Mouse (Mus musculus) myocyte (in vitro differentiated cells): ENCODE measurements around the gene Nup107. TPM values are rescaled to one million over a fixed set of nuclear protein-coding genes. Genes with fewer than 3 reads are reported as not detected.

Source experiments
- H3K27me3 ChIP-seq: one replicate; pipeline ENCODE4 v1.6.1; 2011; ENCODE audit not compliant: control insufficient read depth, insufficient read depth, insufficient read length
- H3K36me3 ChIP-seq: one replicate; pipeline ENCODE4 v1.6.1; 2011; ENCODE audit not compliant: control insufficient read depth, insufficient read depth
- H3K4me2 ChIP-seq: one replicate; pipeline ENCODE4 v1.6.1; 2011; ENCODE audit warnings: low read depth, control low read depth
- H3K4me3 ChIP-seq: one replicate; pipeline ENCODE4 v1.5.1; 2011; ENCODE audit warnings: mild to moderate bottlenecking, control low read depth, moderate library complexity
- H3K79me2 ChIP-seq: one replicate; pipeline ENCODE4 v1.6.1; 2011; ENCODE audit not compliant: control insufficient read depth, insufficient read depth
- H3ac ChIP-seq: one replicate; pipeline ENCODE4 v1.6.1; 2011; ENCODE audit not compliant: control insufficient read depth, insufficient read length
- CEBPB ChIP-seq: IDR thresholded peaks from 2 replicates; pipeline ENCODE4 v1.6.1; 2011; ENCODE audit warnings: mild to moderate bottlenecking, moderate library complexity; ENCODE audit not compliant: poor library complexity, insufficient read depth, severe bottlenecking
- E2F4 ChIP-seq: IDR thresholded peaks from one replicate; pipeline ENCODE4 v1.6.1; 2011; ENCODE audit warnings: mild to moderate bottlenecking, control low read depth, moderate library complexity; ENCODE audit not compliant: insufficient read depth
- MAX ChIP-seq: IDR thresholded peaks from one replicate; pipeline ENCODE4 v1.6.1; 2011; ENCODE audit warnings: low read depth, mild to moderate bottlenecking, control low read depth
- MYOD1 ChIP-seq, 3 experiments: IDR thresholded peaks; one replicate each; pipeline ENCODE4 v1.6.1; 2011; ENCODE audit warnings: control low read depth in 2 of 3, low read depth in 2 of 3, mild to moderate bottlenecking in 2 of 3, moderate library complexity in 1 of 3; ENCODE audit not compliant: insufficient read length in 2 of 3, control insufficient read depth in 1 of 3
- MYOG ChIP-seq, 3 experiments: IDR thresholded peaks; one replicate each; pipeline ENCODE4 v1.6.1; 2011; ENCODE audit warnings: control low read depth in 2 of 3, low read depth in 2 of 3, mild to moderate bottlenecking in 2 of 3; ENCODE audit not compliant: insufficient read length in 2 of 3, control insufficient read depth in 1 of 3, insufficient read depth in 1 of 3
- POLR2A ChIP-seq: IDR thresholded peaks from one replicate; pipeline ENCODE4 v1.6.1; 2011; ENCODE audit warnings: low read depth, mild to moderate bottlenecking, control low read depth, moderate library complexity; ENCODE audit not compliant: insufficient read length
- POLR2AphosphoS2 ChIP-seq: IDR thresholded peaks from one replicate; pipeline ENCODE4 v1.6.1; 2011; ENCODE audit warnings: low read depth, control low read depth; ENCODE audit not compliant: insufficient read length
- REST ChIP-seq: IDR thresholded peaks from one replicate; pipeline ENCODE4 v1.6.1; 2011; ENCODE audit warnings: mild to moderate bottlenecking, control low read depth, moderate library complexity; ENCODE audit not compliant: insufficient read depth, insufficient read length
- SRF ChIP-seq: IDR thresholded peaks from one replicate; pipeline ENCODE4 v1.6.1; 2011; ENCODE audit warnings: low read depth; ENCODE audit not compliant: control insufficient read depth, insufficient read length
- TCF12 ChIP-seq: IDR thresholded peaks from one replicate; pipeline ENCODE4 v1.6.1; 2011; ENCODE audit warnings: mild to moderate bottlenecking, control low read depth; ENCODE audit not compliant: poor library complexity, insufficient read depth, severe bottlenecking
- TCF3 ChIP-seq: IDR thresholded peaks from one replicate; pipeline ENCODE4 v1.6.1; 2011; ENCODE audit warnings: low read depth, control low read depth; ENCODE audit not compliant: insufficient read length
- USF1 ChIP-seq: IDR thresholded peaks from one replicate; pipeline ENCODE4 v1.6.1; 2011; ENCODE audit warnings: low read depth, mild to moderate bottlenecking, control low read depth, moderate library complexity
- polyA plus RNA-seq: library from polyadenylated mRNA; unstranded; fragments of >200 nt; fragmentation: generic; extraction: Trizol; gene quantifications from one replicate; pipeline ENCODE4 v1.2.1, GENCODE M21; 2012; ENCODE audit warnings: missing spikeins

The Nup107 gene
- polyA plus RNA-seq, result 16.8 TPM

DNA sequence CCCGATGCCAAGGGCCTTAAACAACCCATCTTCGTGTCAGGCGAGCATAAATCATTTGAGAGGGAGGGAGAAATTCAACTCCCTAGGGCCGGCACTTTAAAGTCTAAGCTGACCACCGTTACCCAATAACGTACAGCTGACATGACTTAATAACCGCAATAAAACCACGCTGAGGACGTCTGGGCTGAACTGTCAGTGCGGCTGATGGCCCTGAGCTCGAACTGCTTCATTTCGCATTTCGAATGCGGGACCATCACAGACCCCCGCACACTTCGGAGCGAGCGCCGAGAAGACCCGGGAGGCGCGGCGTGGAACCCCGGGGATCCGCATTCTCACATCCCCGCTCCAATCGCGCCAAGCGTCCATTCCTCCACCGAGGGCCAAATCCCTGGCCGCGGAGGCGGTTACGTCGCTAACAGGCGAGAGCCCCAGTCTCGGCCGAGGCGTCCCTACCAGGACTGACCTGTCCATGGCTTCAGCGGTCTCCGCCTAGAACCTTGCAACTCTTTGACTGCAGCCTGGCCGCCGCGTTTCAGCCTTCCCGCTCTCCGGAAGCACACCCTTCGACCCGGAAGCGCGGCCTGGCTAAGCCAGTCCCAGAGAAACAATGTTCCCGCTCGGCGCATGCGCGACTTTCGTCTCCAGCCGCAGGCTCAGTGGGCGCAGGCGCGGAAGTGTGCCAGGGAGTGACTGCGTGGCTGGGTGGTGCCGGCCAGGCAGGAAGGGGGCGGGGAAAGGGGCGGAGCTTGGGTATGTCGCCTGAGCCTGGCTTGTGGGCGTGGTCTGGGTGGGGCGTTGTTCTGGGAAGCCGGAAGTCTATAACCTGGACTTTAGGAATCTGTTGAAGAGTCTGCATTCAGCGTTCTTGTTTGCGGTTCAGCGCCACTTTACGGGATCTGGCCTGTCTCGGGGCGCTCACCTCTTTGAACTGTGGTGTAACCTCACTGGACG, at the start of gene Nup107:
Gene Nup107 (minus strand): TSS at position 565 of the 951 bp plus-strand sequence.
- Histone ChIP-seq H3K36me3 (no peaks in the 10 kb centered on the region), H3ac (peak within 1 kb of the TSS; percentile 19), H3K4me3 (peak within 1 kb of the TSS; percentile 62), H3K79me2 (peaks cover 30% of the 10 kb centered on the region), H3K4me2 (peak within 1 kb of the TSS; percentile 96), H3K27me3 (no peaks in the 10 kb centered on the region)
- TF ChIP-seq TCF3 (no peak), POLR2A (peak; percentile 66), TCF12 (no peak), CEBPB (no peak), MYOD1 (IDR thresholded peaks at IDR 0.05; ENCODE audit: control insufficient read depth in 1 of 3, insufficient read length in 2 of 3, low read depth in 2 of 3) (no peak), E2F4 (peak; percentile 95), POLR2AphosphoS2 (peak; percentile 61), MYOG (IDR thresholded peaks at IDR 0.05; ENCODE audit: control insufficient read depth in 1 of 3, insufficient read depth in 1 of 3, insufficient read length in 2 of 3, low read depth in 2 of 3) (no peak), MAX (no peak), SRF (peak; percentile 55), REST (no peak)

DNA sequence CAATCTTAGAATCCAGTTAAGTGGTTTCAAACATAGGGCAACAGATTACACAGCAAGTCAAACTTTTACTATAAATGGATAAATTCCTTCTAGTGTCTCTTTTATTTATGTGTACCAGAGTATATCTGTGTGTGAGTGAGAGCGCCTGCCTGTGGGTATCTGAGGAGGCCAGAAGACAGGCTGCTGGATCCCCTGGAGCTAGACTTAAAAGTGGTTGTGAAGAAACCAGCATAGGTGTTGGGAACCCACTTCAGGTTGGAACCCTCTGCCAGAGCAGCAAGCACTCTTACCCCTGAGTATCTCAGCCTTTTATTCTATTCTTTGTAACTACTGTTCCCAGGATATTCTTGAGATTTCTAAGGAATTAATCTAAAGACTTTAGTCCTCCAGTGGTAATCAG, 49.3 kb upstream of the Nup107 start:
- Histone ChIP-seq H3ac (no peak overlapping the region), H3K79me2 (peaks cover 84% of the 10 kb centered on the region), H3K36me3 (no peaks in the 10 kb centered on the region), H3K27me3 (no peaks in the 10 kb centered on the region), H3K4me3 (no peak overlapping the region), H3K4me2 (no peak overlapping the region)
- no peak for TF ChIP-seq MYOD1 (IDR thresholded peaks at IDR 0.05; ENCODE audit: control insufficient read depth in 1 of 3, insufficient read length in 2 of 3, low read depth in 2 of 3)
- TF ChIP-seq TCF12, result no peak
- TF ChIP-seq POLR2A, result no peak
- TF ChIP-seq POLR2AphosphoS2, result no peak
- TF ChIP-seq CEBPB, result no peak
- TF ChIP-seq TCF3, result no peak
- no peak for TF ChIP-seq USF1
- TF ChIP-seq REST, result no peak
- no peak for TF ChIP-seq MYOG (IDR thresholded peaks at IDR 0.05; ENCODE audit: control insufficient read depth in 1 of 3, insufficient read depth in 1 of 3, insufficient read length in 2 of 3, low read depth in 2 of 3)
- no peak for TF ChIP-seq SRF
- no peak for TF ChIP-seq E2F4
- TF ChIP-seq MAX, result no peak

DNA sequence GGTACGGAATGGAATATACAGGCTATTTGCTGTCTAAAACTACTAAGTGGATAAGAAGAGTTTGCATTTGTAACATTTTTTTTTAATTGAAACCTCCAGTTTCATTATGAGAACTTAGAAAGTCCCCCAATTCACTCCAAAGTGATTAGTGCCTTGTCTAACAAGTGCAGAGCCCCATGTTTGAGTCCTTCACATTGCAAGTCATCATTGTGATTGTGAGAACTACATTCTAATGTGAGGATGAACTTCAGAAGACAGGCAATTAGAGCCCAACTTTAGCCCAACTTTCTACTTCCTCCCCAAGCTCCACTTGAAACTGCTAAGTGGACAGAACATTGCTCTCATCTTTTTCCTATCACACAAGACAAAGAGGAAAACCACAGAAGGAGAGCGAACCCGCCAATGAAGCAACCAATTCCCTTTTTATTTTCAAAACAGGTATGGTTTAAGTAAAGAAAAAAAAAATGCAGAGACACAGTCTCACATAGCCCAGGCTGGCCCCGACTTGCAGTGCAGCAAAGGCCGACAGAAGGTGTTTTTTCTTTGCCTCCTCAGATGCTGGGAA, 48.0 kb upstream of the Nup107 start:
- Histone ChIP-seq H3K4me3 (no peak overlapping the region), H3K36me3 (no peaks in the 10 kb centered on the region), H3K27me3 (no peaks in the 10 kb centered on the region), H3ac (no peak overlapping the region), H3K79me2 (peaks cover 97% of the 10 kb centered on the region), H3K4me2 (no peak overlapping the region)
- TF ChIP-seq POLR2AphosphoS2 (no peak), SRF (no peak), MAX (no peak), TCF3 (no peak), MYOG (IDR thresholded peaks at IDR 0.05; ENCODE audit: control insufficient read depth in 1 of 3, insufficient read depth in 1 of 3, insufficient read length in 2 of 3, low read depth in 2 of 3) (no peak), E2F4 (no peak), MYOD1 (IDR thresholded peaks at IDR 0.05; ENCODE audit: control insufficient read depth in 1 of 3, insufficient read length in 2 of 3, low read depth in 2 of 3) (no peak), POLR2A (no peak), CEBPB (no peak), TCF12 (no peak), USF1 (no peak), REST (no peak)

DNA sequence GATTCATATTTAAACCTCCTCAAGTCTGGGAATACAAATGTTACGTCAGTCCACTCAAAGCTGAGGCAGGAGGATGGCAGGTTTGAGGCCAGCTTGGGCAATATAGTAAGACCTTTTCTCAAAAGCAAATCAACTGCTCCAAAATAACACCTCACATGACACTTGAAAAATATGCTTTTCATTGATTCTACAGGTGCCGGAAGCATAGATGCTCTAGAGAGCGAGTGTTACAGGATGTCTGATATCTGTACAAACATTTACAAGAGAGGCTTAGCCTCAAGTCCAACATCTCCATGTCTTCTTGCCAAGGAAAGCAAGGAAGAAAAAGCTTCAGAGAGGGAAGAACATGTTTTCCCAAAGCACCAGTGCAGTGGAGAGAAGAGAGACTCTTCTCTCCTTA, 47.2 kb upstream of the Nup107 start:
- Histone ChIP-seq H3K27me3 (no peaks in the 10 kb centered on the region), H3K36me3 (no peaks in the 10 kb centered on the region), H3K4me3 (no peak overlapping the region), H3K4me2 (no peak overlapping the region), H3K79me2 (peaks cover 100% of the 10 kb centered on the region), H3ac (no peak overlapping the region)
- TF ChIP-seq TCF3 (no peak), TCF12 (no peak), POLR2A (no peak), POLR2AphosphoS2 (no peak), MYOD1 (IDR thresholded peaks at IDR 0.05; ENCODE audit: control insufficient read depth in 1 of 3, insufficient read length in 2 of 3, low read depth in 2 of 3) (no peak), SRF (no peak), E2F4 (no peak)
